Mouse (Mus musculus) liver, adult 2 months (tissue): ENCODE measurements around the gene Trappc2l.

ENCODE experiments used
- CTCF ChIP-seq: fragments of 200-500 bp; IDR thresholded peaks from 2 replicates; pipeline ENCODE4 v1.5.1; 2011; ENCODE audit warnings: low read depth, low read length, control low read depth
- POLR2A ChIP-seq: fragments of 200-500 bp; IDR thresholded peaks from 2 replicates; pipeline ENCODE4 v1.6.1; 2011; ENCODE audit warnings: low read length, control low read depth; ENCODE audit not compliant: insufficient read depth; ENCODE audit errors: extremely low read depth

- TF ChIP-seq CTCF: no peak
- no peak for TF ChIP-seq POLR2A
These were observed 24.7 kb upstream of the Trappc2l start for GRCm38 (mm10) chr8:122586749-122587148.
